Mouse (Mus musculus): ENCODE data around the gene Tex261.

DNA sequence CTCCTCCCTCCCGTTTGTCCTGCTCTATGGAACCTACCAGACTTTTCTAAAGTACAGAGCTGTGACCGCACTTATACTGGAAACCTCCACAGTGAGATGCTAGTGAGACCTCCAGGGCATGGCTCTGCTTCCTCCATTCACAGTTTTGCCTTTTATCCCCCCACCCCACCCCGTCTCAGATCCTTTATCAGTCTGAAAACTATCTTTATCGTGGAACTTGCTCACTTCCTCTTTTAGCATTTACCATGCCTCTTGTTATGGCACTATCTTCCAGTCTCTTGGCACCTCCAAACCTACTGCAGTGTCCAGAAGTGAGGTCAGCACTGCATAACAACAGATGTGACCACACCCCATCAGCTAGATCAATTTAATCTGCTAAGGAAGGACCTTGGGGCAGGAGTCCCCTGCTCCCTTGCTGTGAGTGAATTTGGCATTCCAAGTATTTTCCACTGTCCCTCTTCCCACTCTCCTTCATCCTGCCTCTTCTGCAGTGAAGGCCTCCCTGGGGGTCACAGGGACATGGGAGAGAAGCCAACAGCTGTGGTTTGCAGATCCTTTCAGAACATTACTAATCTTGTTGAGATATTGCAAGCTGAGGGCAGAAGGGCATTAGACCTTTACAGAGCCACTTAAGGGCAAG, 15.8 kb upstream of the Tex261 start:
- TF ChIP-seq MYOD1 (IDR thresholded peaks at IDR 0.05; ENCODE audit: control insufficient read depth, insufficient read length, low read depth), result peak; percentile 8
- no peak for TF ChIP-seq CTCF (IDR thresholded peaks at IDR 0.05; ENCODE audit: control insufficient read depth, insufficient read depth, insufficient read length)
- no peak for TF ChIP-seq USF1 (IDR thresholded peaks at IDR 0.05; ENCODE audit: low read depth)
- TF ChIP-seq MAX (IDR thresholded peaks at IDR 0.05), result no peak
- no peak for TF ChIP-seq CEBPB (IDR thresholded peaks at IDR 0.05; ENCODE audit: low read depth)
- no peak for TF ChIP-seq MYOG (IDR thresholded peaks at IDR 0.05; ENCODE audit: control insufficient read depth, extremely low read depth, insufficient read length)

Measured in C2C12 (cell line).